Mouse (Mus musculus) ES-Bruce4 (cell line): ENCODE measurements around the gene Dbndd2. TPM values are rescaled to one million over a fixed set of nuclear protein-coding genes. Genes with fewer than 3 reads are reported as not detected.

Experiments used
- H3K27ac ChIP-seq: 2 replicates; pipeline ENCODE4 v1.5.1; 2012; ENCODE audit warnings: low read length, inconsistent platforms; ENCODE audit not compliant: insufficient read depth
- H3K27me3 ChIP-seq: 2 replicates; pipeline ENCODE4 v1.6.1; 2012; ENCODE audit warnings: mild to moderate bottlenecking, low read length, inconsistent platforms; ENCODE audit not compliant: control insufficient read depth, poor library complexity, insufficient read depth, severe bottlenecking
- H3K36me3 ChIP-seq: 2 replicates; pipeline ENCODE4 v1.6.1; 2012; ENCODE audit warnings: inconsistent platforms, mild to moderate bottlenecking, low read length, moderate library complexity; ENCODE audit not compliant: control insufficient read depth, poor library complexity, insufficient read depth, severe bottlenecking
- H3K4me1 ChIP-seq: one replicate; pipeline ENCODE4 v1.8.1; 2011; ENCODE audit warnings: low read length; ENCODE audit not compliant: control insufficient read depth, insufficient read depth
- H3K4me3 ChIP-seq: 2 replicates; pipeline ENCODE4 v1.5.1; 2011; ENCODE audit warnings: low read depth, mild to moderate bottlenecking, low read length
- H3K9ac ChIP-seq: 2 replicates; pipeline ENCODE4 v1.6.1; 2012; ENCODE audit warnings: low read depth, mild to moderate bottlenecking, inconsistent platforms; ENCODE audit not compliant: poor library complexity, severe bottlenecking
- H3K9me3 ChIP-seq: replicated peaks from 2 replicates; pipeline ENCODE4 v1.6.1; 2012; ENCODE audit warnings: mild to moderate bottlenecking, low read length, inconsistent platforms; ENCODE audit not compliant: control insufficient read depth, poor library complexity, insufficient read depth, severe bottlenecking
- CTCF ChIP-seq: IDR thresholded peaks from one replicate; pipeline ENCODE4 v1.8.1; 2011; ENCODE audit warnings: low read depth, low read length
- EP300 ChIP-seq: IDR thresholded peaks from 2 replicates; pipeline ENCODE4 v1.6.1; 2011; ENCODE audit warnings: low read depth, low read length; ENCODE audit not compliant: insufficient read depth
- POLR2A ChIP-seq: IDR thresholded peaks from one replicate; pipeline ENCODE4 v1.8.1; 2011; ENCODE audit warnings: low read length; ENCODE audit not compliant: insufficient read depth
- polyA plus RNA-seq: library from polyadenylated mRNA; stranded (reverse); fragments of >200 nt; gene quantifications from 2 replicates; pipeline ENCODE4 v1.2.4, GENCODE M21; 2011; ENCODE audit warnings: low read depth; ENCODE audit not compliant: missing spikeins, insufficient read depth, insufficient read length

Gene Dbndd2
- polyA plus RNA-seq, 1 experiment, result 7.1 TPM

- H3K9me3 ChIP-seq, result no peaks in the 10 kb centered on the region; the same call in 1 of the 2 replicates
- no peaks in the 10 kb centered on the region for H3K27me3 ChIP-seq
- H3K36me3 ChIP-seq, result no peaks in the 10 kb centered on the region
- no peak overlapping the region for H3K9ac ChIP-seq
- peaks cover 3% of the 10 kb centered on the region for H3K4me1 ChIP-seq
- TF ChIP-seq POLR2A (no peak), CTCF (peak; percentile 46), EP300 (no peak)
- no peak overlapping the region for H3K27ac ChIP-seq
- H3K4me3 ChIP-seq, result no peak overlapping the region
Observed at GRCm38 (mm10) chr2:164531169-164531568, 45.3 kb downstream of the Dbndd2 start.

- no peak overlapping the region for H3K9ac ChIP-seq
- no peak overlapping the region for H3K27ac ChIP-seq
- TF ChIP-seq CTCF, result no peak
- no peak for TF ChIP-seq POLR2A
- TF ChIP-seq EP300, result no peak
- H3K27me3 ChIP-seq, result no peaks in the 10 kb centered on the region
- H3K36me3 ChIP-seq, result no peaks in the 10 kb centered on the region
- H3K9me3 ChIP-seq, result no peaks in the 10 kb centered on the region
- peaks cover 3% of the 10 kb centered on the region for H3K4me1 ChIP-seq
- H3K4me3 ChIP-seq, result no peak overlapping the region
Observed at GRCm38 (mm10) chr2:164534315-164534714, 48.4 kb downstream of the Dbndd2 start.

- Histone ChIP-seq H3K4me3 (no peak overlapping the region), H3K27ac (no peak overlapping the region), H3K4me1 (peaks cover 3% of the 10 kb centered on the region), H3K27me3 (no peaks in the 10 kb centered on the region), H3K9me3 (no peaks in the 10 kb centered on the region), H3K36me3 (no peaks in the 10 kb centered on the region), H3K9ac (no peak overlapping the region)
- no peak for TF ChIP-seq CTCF
- no peak for TF ChIP-seq POLR2A
- TF ChIP-seq EP300, result no peak
Observed at GRCm38 (mm10) chr2:164537003-164537402, 51.1 kb downstream of the Dbndd2 start.

- H3K36me3 ChIP-seq, result no peaks in the 10 kb centered on the region
- TF ChIP-seq POLR2A (no peak), EP300 (0 out of 2 replicates have a peak, but pooled peaks have one; percentile 3)
Observed at GRCm38 (mm10) chr2:164540652-164541427, 54.9 kb downstream of the Dbndd2 start.

GRCm38 (mm10) chr2:164542132-164542531 lies 56.2 kb downstream of the Dbndd2 start:
- TF ChIP-seq CTCF (no peak), POLR2A (no peak), EP300 (no peak)
- H3K4me3 ChIP-seq, result no peak overlapping the region
- H3K27me3 ChIP-seq, result no peaks in the 10 kb centered on the region

More at GRCm38 (mm10) chr2:164540652-164541427, 54.9 kb downstream of the Dbndd2 start:
- H3K9ac ChIP-seq, result no peak overlapping the region
- H3K4me1 ChIP-seq, result peaks cover 3% of the 10 kb centered on the region
- no peak overlapping the region for H3K4me3 ChIP-seq
- H3K27ac ChIP-seq, result no peak overlapping the region
- no peaks in the 10 kb centered on the region for H3K27me3 ChIP-seq
- peaks cover 3% of the 10 kb centered on the region; the same call in 1 of the 2 replicates for H3K9me3 ChIP-seq

GRCm38 (mm10) chr2:164542598-164542997 lies 56.7 kb downstream of the Dbndd2 start:
- TF ChIP-seq POLR2A (no peak), EP300 (no peak)
- H3K9me3 ChIP-seq, result peaks cover 3% of the 10 kb centered on the region; the same call in 1 of the 2 replicates

More at GRCm38 (mm10) chr2:164542132-164542531, 56.2 kb downstream of the Dbndd2 start:
- Histone ChIP-seq H3K9ac (no peak overlapping the region), H3K9me3 (peaks cover 3% of the 10 kb centered on the region; the same call in 1 of the 2 replicates), H3K4me1 (peaks cover 3% of the 10 kb centered on the region), H3K27ac (no peak overlapping the region), H3K36me3 (no peaks in the 10 kb centered on the region)

More at GRCm38 (mm10) chr2:164542598-164542997, 56.7 kb downstream of the Dbndd2 start:
- Histone ChIP-seq H3K4me1 (peaks cover 3% of the 10 kb centered on the region), H3K36me3 (no peaks in the 10 kb centered on the region), H3K4me3 (no peak overlapping the region), H3K9ac (no peak overlapping the region), H3K27ac (no peak overlapping the region), H3K27me3 (no peaks in the 10 kb centered on the region)

Other genes starting within 250 kb of the Dbndd2 start
- gene Svs2, start 247.6 kb upstream of the Dbndd2 start, polyA plus RNA-seq, result not detected in 2 replicates
- not detected in 2 replicates for gene Svs3b, start 229.5 kb upstream of the Dbndd2 start, polyA plus RNA-seq
- gene Svs4, start 207.6 kb upstream of the Dbndd2 start, polyA plus RNA-seq, result not detected in 2 replicates
- not detected in 2 replicates for gene Svs3a, start 196.8 kb upstream of the Dbndd2 start, polyA plus RNA-seq
- not detected in 2 replicates for gene Svs6, start 169.4 kb upstream of the Dbndd2 start, polyA plus RNA-seq
- not detected in 2 replicates for gene Svs5, start 153.4 kb upstream of the Dbndd2 start, polyA plus RNA-seq
- gene Slpi, start 97.0 kb upstream of the Dbndd2 start, polyA plus RNA-seq, result 1.6 and 1.8 TPM in 2 replicates
- not detected in 2 replicates for gene Rbpjl, start 83.0 kb upstream of the Dbndd2 start, polyA plus RNA-seq
- 0.93 and 1.7 TPM in 2 replicates for gene Matn4, start 80.9 kb upstream of the Dbndd2 start, polyA plus RNA-seq
- 212 and 213 TPM in 2 replicates for gene Sdc4, start 42.2 kb upstream of the Dbndd2 start, polyA plus RNA-seq
- gene Sys1, start 29.1 kb upstream of the Dbndd2 start, polyA plus RNA-seq, result 13.3 and 19.8 TPM in 2 replicates
- gene Gm20458, start 25.1 kb upstream of the Dbndd2 start, polyA plus RNA-seq, result 2.3 TPM in 1 of 2 replicates, not detected in the other
- not detected in 2 replicates for gene Trp53tg5, start 12.4 kb upstream of the Dbndd2 start, polyA plus RNA-seq
- gene Pigt, start 11.4 kb downstream of the Dbndd2 start, polyA plus RNA-seq, result 49.9 and 52.7 TPM in 2 replicates
- gene Wfdc2, start 76.3 kb downstream of the Dbndd2 start, polyA plus RNA-seq, result 123 and 135 TPM in 2 replicates
- gene Spint3, start 87.4 kb downstream of the Dbndd2 start, polyA plus RNA-seq, result not detected in 2 replicates
- gene Wfdc6a, start 99.3 kb downstream of the Dbndd2 start, polyA plus RNA-seq, result not detected in 2 replicates
- gene Eppin, start 107.5 kb downstream of the Dbndd2 start, polyA plus RNA-seq, result not detected in 2 replicates
- gene Wfdc6b, start 127.4 kb downstream of the Dbndd2 start, polyA plus RNA-seq, result not detected in 2 replicates
- not detected in 2 replicates for gene Wfdc8, start 127.5 kb downstream of the Dbndd2 start, polyA plus RNA-seq
- not detected in 2 replicates for gene Wfdc16, start 152.7 kb downstream of the Dbndd2 start, polyA plus RNA-seq
- not detected in 2 replicates for gene Wfdc10, start 169.9 kb downstream of the Dbndd2 start, polyA plus RNA-seq
- not detected in 2 replicates for gene Wfdc9, start 170.5 kb downstream of the Dbndd2 start, polyA plus RNA-seq
- gene Wfdc11, start 188.0 kb downstream of the Dbndd2 start, polyA plus RNA-seq, result not detected in 2 replicates
- 0.57 TPM in 1 of 2 replicates, not detected in the other for gene Wfdc13, start 199.0 kb downstream of the Dbndd2 start, polyA plus RNA-seq
- gene Spint4, start 212.4 kb downstream of the Dbndd2 start, polyA plus RNA-seq, result not detected in 2 replicates
- not detected in 2 replicates for gene Spint5, start 229.2 kb downstream of the Dbndd2 start, polyA plus RNA-seq